Mouse (Mus musculus): ENCODE data around the gene Gm17455.

Gm17455 gene

GRCm38 (mm10) chr10:60399449-60399848, at the start of gene Gm17455:
Gene Gm17455 (plus strand): TSS chr10:60399726.
- no peak for DNase-seq (ENCODE audit: low spot score in 2 of 2)

- DNase-seq (ENCODE audit: low spot score in 2 of 2) = no peak
These were observed 49.3 kb upstream of the Gm17455 start for GRCm38 (mm10) chr10:60350077-60350804.

- DNase-seq (ENCODE audit: low spot score in 2 of 2) = peak; percentile 95 to 97
These were observed 48.7 kb upstream of the Gm17455 start for GRCm38 (mm10) chr10:60350805-60351167.

- no peak for DNase-seq (ENCODE audit: low spot score in 2 of 2)
These were observed 48.3 kb upstream of the Gm17455 start for GRCm38 (mm10) chr10:60351248-60351647.

GRCm38 (mm10) chr10:60351761-60352455, 47.6 kb upstream of the Gm17455 start:
- peak; percentile 72 to 80 for DNase-seq (ENCODE audit: low spot score in 2 of 2)

- DNase-seq (ENCODE audit: low spot score in 2 of 2) = no peak
These were observed 46.1 kb upstream of the Gm17455 start for GRCm38 (mm10) chr10:60353241-60354002.

DNA sequence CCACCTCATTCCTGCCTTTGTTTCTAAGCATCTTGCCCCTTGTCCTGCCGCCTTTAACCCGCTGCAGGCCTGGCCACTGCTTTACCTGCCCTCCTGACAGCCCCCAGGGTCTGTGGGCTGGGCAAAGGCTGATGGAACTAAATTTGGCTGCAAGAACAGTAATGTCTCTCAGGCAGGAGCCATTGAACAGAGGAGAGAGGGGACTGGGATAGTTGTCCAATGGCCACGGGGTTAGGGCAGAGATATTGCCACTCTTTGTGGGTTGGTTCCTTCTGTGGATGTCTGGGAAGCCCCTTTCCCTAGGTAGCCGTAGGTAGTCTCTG, 45.6 kb upstream of the Gm17455 start:
- no peak for DNase-seq (ENCODE audit: low spot score in 2 of 2)

DNA sequence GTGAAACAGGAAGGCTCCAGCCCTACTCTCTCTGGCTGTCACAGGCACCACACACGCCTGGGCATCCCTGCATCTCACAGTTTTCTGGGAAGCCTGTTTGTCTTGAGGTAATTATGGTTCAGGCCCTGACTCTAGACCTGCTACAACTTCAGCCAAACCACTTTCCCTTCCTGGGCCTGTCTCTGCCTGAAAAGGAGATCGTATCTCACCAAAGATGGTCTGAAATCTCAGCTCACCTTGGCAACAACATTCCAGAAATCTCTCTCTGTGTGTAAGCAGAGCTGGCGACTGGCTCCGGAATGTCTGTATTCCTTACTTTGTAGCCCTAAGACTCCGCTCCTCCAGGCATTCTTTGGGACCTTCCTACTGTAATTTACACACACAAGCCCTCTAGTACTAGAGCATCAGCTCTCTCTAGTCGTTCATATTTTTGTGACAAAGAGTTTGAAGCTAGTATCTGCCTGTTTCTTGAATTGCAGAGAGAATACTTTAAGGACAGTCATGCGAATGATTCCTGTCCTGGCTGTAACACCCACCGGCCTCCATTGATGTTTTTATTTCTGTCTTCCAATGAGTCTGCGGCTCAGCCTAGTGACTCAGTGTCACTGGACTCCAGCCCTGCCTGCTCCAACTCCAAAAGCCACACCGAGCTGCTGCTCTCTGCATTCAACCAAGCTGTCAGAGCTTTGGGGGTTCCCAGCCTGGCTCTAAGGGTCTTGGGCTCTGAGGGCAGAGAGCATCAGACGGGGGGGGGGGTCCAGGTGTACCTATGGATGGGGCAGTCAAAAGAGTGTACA, 44.4 kb upstream of the Gm17455 start:
- peak in 1 of 2 experiments; percentile 56 for DNase-seq (ENCODE audit: low spot score in 2 of 2)

- peak in 1 of 2 experiments; percentile 71 for DNase-seq (ENCODE audit: low spot score in 2 of 2)
These were observed 42.1 kb upstream of the Gm17455 start for GRCm38 (mm10) chr10:60357441-60357840.

DNA sequence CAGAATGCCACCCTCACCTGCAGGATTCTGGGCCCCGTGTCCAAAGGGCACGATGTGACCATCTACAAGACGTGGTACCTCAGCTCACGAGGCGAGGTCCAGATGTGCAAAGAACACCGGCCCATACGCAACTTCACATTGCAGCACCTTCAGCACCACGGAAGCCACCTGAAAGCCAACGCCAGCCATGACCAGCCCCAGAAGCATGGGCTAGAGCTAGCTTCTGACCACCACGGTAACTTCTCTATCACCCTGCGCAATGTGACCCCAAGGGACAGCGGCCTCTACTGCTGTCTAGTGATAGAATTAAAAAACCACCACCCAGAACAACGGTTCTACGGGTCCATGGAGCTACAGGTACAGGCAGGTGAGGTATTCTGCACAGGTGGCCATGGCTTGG, 41.6 kb upstream of the Gm17455 start:
- DNase-seq (ENCODE audit: low spot score in 2 of 2) = no peak

- DNase-seq (ENCODE audit: low spot score in 2 of 2) = no peak
These were observed 40.8 kb upstream of the Gm17455 start for GRCm38 (mm10) chr10:60358776-60359175.

DNA sequence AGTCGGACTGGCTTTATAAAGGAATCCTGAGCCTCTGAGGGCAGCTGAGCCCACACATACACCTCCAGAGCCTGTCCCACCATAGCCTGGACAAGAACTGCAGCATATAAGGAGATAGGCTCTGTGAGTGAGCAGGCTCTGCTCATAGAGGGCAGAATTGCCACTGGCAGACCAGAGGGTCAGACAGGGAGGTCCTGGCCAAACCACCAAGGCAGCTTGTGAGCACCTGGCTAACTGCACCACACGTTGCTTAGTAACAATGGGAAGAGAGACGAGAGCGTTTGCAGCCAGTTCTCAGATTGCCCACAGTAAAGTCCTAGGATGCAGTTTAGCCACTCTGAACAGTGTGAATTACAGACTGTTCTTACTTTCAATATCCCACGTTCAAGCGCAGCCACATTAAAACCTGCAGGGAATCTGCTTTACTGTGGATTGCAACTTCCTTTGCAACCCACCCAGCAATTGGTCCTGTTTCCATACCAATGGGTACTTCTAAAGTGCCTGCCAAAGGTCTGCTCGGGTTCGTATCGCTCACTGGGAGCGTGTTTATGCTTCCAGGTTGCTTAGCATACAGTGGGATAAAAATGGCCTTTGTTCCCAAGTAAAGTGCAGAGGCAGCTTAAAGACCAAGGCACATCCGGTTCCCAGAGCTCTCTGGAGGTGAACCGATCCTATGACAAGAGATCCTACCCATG, 37.8 kb upstream of the Gm17455 start:
- no peak for DNase-seq (ENCODE audit: low spot score in 2 of 2)

DNA sequence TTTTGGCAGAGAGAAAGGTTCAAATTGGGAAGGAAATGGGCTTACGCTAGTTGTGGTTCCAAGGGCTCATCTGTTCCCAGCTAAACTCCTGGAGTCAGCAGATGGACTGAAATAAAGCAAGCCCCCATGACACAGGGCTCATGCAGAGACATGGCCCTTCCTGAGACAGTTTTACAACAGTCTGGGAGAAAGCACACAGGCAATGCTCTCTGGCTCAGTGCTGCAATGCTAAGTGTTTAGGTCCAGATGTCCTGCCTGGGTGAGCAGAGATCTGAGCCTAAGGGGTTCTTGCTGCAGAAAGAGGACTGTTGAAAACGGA, 37.3 kb upstream of the Gm17455 start:
- no peak for DNase-seq (ENCODE audit: low spot score in 2 of 2)

DNA sequence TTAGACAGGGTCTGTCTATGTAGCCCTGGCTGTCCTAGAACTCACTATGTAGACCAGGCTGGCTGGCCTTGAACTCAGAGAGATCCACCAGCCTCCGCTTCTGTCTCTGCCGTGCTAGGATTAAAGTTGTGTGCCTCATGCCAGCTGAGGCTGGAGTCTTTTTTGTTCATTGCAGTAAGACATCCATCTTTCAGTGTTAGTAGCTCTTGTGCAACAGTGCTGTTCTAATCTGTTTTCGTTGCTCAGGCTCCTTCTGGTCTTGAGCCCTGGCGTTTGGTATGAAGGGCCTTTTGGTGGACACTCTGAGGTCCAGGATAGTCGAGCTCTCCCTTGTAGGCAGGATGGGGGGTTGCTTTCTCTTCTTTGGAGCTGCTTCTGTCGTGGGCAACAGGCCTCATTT, 36.1 kb upstream of the Gm17455 start:
- no peak for DNase-seq (ENCODE audit: low spot score in 2 of 2)

DNA sequence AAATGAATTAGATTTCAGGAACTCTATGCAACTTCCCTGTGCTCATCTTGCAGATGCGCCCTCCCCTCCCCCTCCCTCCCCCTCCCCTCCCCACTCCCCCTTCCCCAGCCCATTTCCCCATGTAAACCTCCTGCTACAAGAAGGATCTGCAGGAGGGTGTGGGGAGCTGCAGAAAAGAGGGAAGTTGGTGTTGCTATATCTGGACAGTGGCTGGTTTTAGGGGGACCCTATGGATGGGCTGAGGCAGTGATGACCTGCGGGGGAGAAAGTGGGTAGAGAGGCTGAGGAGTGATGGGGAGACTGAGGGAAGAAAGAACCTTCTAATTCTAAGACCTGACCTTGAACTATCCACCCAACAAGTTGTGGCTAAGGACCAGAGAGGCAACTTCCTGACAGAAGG, 32.4 kb upstream of the Gm17455 start:
- no peak for DNase-seq (ENCODE audit: low spot score in 2 of 2)

GRCm38 (mm10) chr10:60367904-60368303, 31.6 kb upstream of the Gm17455 start:
- no peak for DNase-seq (ENCODE audit: low spot score in 2 of 2)

- DNase-seq (ENCODE audit: low spot score in 2 of 2) = no peak
These were observed 30.1 kb upstream of the Gm17455 start for GRCm38 (mm10) chr10:60369405-60369804.

DNA sequence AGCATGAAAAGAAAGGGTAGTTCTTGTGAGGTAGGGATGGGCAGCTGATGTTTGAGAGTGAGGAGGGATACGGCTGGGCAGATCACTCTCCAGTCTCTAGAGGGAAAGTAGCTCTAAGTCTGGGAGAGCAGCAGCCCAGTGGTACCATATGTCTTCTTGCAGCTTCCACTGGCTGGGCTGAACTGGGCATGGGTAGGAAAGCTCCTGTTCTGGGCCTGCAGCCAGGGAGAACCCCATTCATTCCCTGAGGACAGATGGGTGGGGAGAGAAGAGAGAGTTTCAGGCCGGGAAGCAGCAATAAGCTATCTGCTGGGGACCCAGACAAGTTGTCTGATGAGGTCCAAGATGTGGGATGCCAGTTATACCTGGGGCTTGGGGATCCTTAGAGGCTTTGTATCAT, 29.4 kb upstream of the Gm17455 start:
- DNase-seq (ENCODE audit: low spot score in 2 of 2) = no peak

GRCm38 (mm10) chr10:60370601-60371061, 28.9 kb upstream of the Gm17455 start:
- DNase-seq (ENCODE audit: low spot score in 2 of 2) = no peak

GRCm38 (mm10) chr10:60371596-60372386, 27.7 kb upstream of the Gm17455 start:
- DNase-seq (ENCODE audit: low spot score in 2 of 2) = no peak

DNA sequence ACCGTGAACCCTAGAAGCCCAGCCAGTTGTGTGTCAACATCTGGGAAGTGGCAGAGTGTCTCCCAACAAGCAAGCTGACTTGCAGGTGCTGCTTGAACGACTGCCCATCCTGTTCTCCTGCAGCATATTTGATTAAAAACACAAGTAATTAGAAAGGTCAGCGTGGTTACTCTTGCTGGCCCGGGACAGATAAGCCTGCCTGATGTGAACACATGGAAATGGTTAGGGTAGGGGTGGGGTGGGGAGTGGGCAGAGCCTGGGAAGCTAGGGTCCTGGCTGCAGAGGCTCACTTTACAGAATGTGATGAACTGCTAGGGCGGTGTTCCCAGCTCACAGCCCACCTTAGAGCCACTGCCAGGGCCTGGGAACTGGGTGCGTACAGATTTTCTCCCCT, 26.0 kb upstream of the Gm17455 start:
- DNase-seq (ENCODE audit: low spot score in 2 of 2) = no peak

All from urinary bladder, postnatal 36 days (tissue).